Mouse (Mus musculus) heart, adult 2 months (tissue): Measurements from ENCODE around the gene Cldnd1.

Source experiments
- CTCF ChIP-seq: fragments of 200-600 bp; IDR thresholded peaks from 2 replicates; pipeline ENCODE4 v1.8.1; 2022; ENCODE audit warnings: antibody characterized with exemption, mild to moderate bottlenecking, moderate library complexity
- EP300 ChIP-seq: fragments of 200-500 bp; IDR thresholded peaks from 2 replicates; pipeline ENCODE4 v1.6.1; 2011; ENCODE audit warnings: low read depth, low read length, control low read depth; ENCODE audit not compliant: insufficient read depth
- POLR2A ChIP-seq: fragments of 200-500 bp; IDR thresholded peaks from 2 replicates; pipeline ENCODE4 v1.6.1; 2011; ENCODE audit warnings: mild to moderate bottlenecking, low read depth, low read length, control low read depth; ENCODE audit not compliant: insufficient read depth

DNA sequence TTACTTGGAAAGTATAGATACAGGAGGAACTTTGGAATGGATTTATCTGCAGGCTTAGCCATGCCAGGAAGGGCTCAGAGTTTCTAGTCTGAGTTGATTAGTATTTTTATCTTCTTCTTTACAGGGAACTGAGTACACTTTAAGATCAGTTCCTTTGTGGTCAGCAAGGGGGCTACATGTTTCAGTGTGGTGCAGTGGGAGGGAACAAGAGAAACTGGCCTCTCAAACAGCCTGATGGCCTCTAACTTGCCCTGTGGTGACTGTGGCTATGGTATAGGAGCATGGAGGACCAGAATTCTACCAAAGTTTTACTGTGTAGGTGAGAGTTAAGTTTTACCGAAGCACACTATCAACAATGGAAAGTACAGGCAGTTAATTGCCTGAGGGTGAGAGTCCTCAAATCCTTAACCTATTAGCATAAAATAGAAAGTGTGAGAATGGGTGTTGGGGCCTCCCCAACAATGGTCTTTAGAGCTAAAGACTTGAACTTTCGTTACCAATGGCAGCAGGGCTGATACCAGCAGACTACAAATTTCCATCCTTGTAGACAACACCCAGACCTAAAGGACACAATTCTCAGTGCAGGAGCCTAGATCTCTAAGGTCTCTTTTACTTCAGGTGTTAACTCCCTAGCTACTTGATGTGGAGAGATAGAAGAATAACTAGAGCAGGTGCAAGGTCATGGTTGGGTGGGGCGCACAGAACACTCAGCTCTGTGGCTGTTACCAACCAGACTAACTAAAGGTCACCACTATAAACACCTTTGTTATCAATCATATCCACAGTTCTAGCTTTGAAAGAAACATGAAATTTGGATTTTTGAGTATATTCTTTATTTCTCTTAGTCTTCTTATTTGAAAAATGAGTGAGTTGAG, 18.9 kb upstream of the Cldnd1 start:
- TF ChIP-seq CTCF: no peak
- TF ChIP-seq EP300: no peak
- no peak for TF ChIP-seq POLR2A
